Mouse (Mus musculus) G1E (cell line): ENCODE measurements around the gene Ppif. TPM values are rescaled to one million over a fixed set of nuclear protein-coding genes. Genes with fewer than 3 reads are reported as not detected.

ENCODE experiments used
- ATAC-seq: 2 replicates; pipeline ENCODE4 v1.8.0; 2016; ENCODE audit warnings: mild to moderate bottlenecking; ENCODE audit not compliant: insufficient number of reproducible peaks, poor library complexity, low FRiP score, severe bottlenecking; ENCODE audit errors: extremely low read depth
- DNase-seq: peaks from one replicate; pipeline ENCODE4 v3.0.0; 2012; ENCODE audit warnings: low spot score
- H3K27me3 ChIP-seq: 2 replicates; pipeline ENCODE4 v1.6.1; 2012; ENCODE audit warnings: mild to moderate bottlenecking, low read length, inconsistent platforms; ENCODE audit not compliant: insufficient read depth
- H3K36me3 ChIP-seq: replicated peaks from 2 replicates; pipeline ENCODE3; 2012; ENCODE audit warnings: mild to moderate bottlenecking, inconsistent platforms
- H3K4me1 ChIP-seq: 2 replicates; pipeline ENCODE4 v1.6.1; 2012; ENCODE audit warnings: low read depth, low read length, inconsistent platforms, mixed read lengths; ENCODE audit not compliant: insufficient read depth
- H3K4me3 ChIP-seq: 2 replicates; pipeline ENCODE4 v1.5.1; 2012; ENCODE audit warnings: low read depth, mild to moderate bottlenecking, inconsistent platforms, low read length, moderate library complexity, mixed read lengths
- H3K9me3 ChIP-seq: replicated peaks from 2 replicates; pipeline ENCODE4 v1.6.1; 2012; ENCODE audit warnings: inconsistent platforms
- CTCF ChIP-seq: IDR thresholded peaks from 2 replicates; pipeline ENCODE4 v1.5.1; 2012; ENCODE audit warnings: low read depth, low read length, inconsistent platforms, mixed read lengths
- GATA1 ChIP-seq: IDR thresholded peaks from 2 replicates; pipeline ENCODE4 v1.6.1; 2012; ENCODE audit warnings: borderline replicate concordance, low read length, inconsistent platforms, mixed read lengths
- GATA2 ChIP-seq: IDR thresholded peaks from 2 replicates; pipeline ENCODE4 v1.6.1; 2012; ENCODE audit warnings: low read depth, low read length, inconsistent platforms, borderline replicate concordance
- POLR2AphosphoS5 ChIP-seq: IDR thresholded peaks from 2 replicates; pipeline ENCODE4 v1.6.1; 2012; ENCODE audit warnings: low read depth, low read length, inconsistent platforms; ENCODE audit not compliant: insufficient replicate concordance
- TAL1 ChIP-seq: conservative IDR thresholded peaks from 2 replicates; pipeline ENCODE4 v1.6.1; 2012; ENCODE audit warnings: low read depth, low read length, inconsistent platforms, mixed read lengths
- polyA plus RNA-seq: library from polyadenylated mRNA; stranded (reverse); fragments of >175 nt; gene quantifications from 2 replicates; pipeline ENCODE4 v1.2.3, GENCODE M21; 2012
- total RNA-seq, 2 experiments: library from RNA; stranded (forward) in 1 of 2; stranded (reverse) in 1 of 2; fragments of 200-1000 nt in 1 of 2; fragments of >200 nt in 1 of 2; fragmentation: Nextera tagmentation in 1 of 2; gene quantifications; 2 replicates each; pipeline ENCODE4 v1.2.3; 2014 to 2017

Gene Ppif
- total and polyA plus RNA-seq, 3 experiments = 13.9 to 55.6 (median 41.0) TPM

DNA sequence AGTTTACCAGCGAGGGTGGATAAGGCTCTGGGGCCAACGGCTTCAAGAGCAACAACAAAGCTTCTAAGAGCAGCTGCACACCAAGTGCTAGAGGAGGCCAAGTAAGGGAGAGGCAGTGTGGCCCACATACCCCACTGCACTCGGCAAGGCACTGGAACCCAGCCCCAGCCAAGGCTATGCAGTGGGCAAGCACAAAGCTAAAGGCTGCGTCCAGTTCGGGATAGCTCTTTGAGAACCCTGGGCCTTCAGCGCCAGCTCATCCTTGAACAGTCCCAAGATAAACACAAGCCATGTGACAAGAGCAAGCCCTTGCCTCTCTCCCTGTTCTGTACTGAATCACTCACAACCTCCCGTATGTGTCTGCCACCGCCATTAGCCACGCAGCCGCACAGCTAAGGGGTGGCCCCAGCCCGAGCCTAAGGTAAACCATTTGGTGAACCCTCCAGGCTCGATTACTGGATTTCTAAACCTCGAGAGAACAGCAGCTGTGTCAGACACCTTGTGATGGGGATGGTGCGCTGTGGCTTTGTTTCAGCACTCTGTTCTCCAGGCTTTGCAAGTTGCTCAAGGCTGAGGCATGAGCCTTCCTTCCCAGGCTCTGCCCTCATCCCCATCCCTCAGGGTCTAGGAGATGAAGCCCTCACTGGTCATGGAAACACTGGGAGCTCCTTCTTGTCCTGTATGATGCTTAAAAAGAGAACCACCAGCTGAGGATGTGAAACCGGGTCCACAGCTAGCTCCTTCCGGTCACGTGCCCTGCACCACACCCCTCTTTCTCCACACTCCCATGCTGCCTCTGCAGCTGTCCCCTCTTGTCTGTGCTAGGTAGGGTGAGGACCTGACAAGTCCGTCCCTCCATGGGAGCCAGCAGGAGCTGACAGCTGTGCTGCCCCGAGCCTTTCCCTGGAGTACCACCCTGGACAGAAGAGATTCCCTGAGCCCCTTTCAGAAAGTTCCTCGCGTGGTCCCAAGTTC lies 53.3 kb downstream of the Ppif start:
- H3K36me3 ChIP-seq = no peaks in the 10 kb centered on the region
- no peak overlapping the region for H3K4me3 ChIP-seq
- H3K27me3 ChIP-seq = peaks cover 2% of the 10 kb centered on the region; the same call in 1 of the 2 replicates
- ATAC-seq (no peak), DNase-seq (no peak)
- no peaks in the 10 kb centered on the region for H3K4me1 ChIP-seq
- no peaks in the 10 kb centered on the region for H3K9me3 ChIP-seq
- TF ChIP-seq TAL1 (no peak), CTCF (no peak), GATA2 (no peak), GATA1 (no peak), POLR2AphosphoS5 (no peak)

DNA sequence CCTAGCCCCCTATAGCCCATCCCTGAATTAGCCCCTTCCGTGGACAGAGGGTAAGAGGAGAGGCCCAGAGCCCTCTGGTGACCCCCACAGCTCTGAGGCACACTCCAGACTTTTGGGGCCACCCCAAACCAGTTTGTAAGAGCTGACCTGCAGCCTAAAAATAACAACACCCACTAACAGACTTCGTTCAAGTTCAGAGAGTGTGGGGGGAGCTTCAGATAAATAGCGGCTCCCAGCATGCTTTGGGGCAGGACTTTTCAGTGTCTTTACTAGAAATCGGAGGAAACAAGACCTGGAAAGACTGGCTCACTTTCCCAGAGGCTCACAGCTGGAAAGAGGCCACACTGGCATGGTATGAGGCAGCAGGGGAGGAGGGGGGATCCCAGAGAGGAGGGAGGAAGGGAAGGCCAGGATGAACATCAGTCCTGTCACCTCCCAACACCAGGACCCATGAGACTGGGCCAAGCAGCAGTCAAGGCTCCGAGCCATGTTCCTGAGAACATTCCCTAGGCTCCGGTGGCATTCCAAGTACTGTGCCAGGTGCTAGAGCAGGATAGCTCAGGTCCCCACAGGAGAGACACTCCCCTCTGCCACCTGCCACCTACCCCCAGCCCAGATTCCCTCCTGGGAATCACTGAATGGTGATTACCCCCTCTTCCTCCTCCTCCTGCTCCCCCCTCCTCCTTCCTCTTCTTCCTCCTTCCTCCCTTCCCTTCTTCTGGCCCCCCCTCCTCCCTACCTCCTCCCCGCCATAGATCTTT lies 54.2 kb downstream of the Ppif start:
- Histone ChIP-seq H3K4me1 (no peaks in the 10 kb centered on the region), H3K9me3 (no peaks in the 10 kb centered on the region), H3K36me3 (no peaks in the 10 kb centered on the region), H3K4me3 (no peak overlapping the region), H3K27me3 (peaks cover 4% of the 10 kb centered on the region; the same call in 1 of the 2 replicates)
- no peak for ATAC-seq
- TF ChIP-seq GATA1 (no peak), GATA2 (no peak), CTCF (no peak), POLR2AphosphoS5 (no peak), TAL1 (no peak)
- DNase-seq = no peak

DNA sequence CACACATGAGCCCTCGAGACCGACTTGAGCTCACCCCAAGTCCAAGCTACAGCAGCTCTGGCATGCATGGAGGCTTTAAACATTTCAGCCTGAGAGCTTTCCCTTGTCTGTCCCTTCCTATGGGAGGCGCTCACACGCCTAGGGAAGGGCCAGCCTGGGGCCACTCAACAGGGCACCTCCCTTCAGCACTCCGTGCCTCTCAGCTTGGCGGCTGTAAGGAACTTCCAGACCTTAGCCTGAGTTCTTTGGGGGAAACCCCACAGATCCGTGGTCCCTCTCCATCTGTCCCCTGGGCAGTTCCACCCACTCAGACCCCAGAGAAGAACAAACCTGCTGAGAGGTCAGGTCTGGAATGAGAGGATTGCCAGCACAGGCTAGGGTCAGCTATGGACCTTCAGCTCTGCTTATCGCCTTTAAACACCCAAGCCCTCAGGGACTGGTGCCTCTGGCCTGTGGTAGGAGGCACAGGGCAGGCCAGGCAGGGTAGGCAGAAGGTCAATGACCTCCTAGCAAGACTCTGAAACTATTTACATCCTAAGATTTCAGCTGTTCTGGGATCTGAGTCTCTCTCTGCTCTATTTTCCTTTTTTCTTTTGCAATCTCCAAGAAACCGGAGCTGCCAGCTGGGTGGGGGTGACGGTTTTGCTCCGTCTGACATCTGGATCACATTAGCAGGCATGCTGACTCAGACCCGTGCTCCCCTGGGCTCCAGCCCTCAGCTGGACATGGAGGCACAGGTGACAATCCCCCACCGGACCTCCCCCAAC lies 55.4 kb downstream of the Ppif start:
- no peaks in the 10 kb centered on the region for H3K36me3 ChIP-seq
- H3K9me3 ChIP-seq = no peaks in the 10 kb centered on the region
- TF ChIP-seq GATA2 (no peak), TAL1 (no peak), GATA1 (no peak), CTCF (no peak), POLR2AphosphoS5 (no peak)
- peaks cover 4% of the 10 kb centered on the region; the same call in 1 of the 2 replicates for H3K27me3 ChIP-seq
- H3K4me1 ChIP-seq = no peaks in the 10 kb centered on the region
- no peak for DNase-seq
- H3K4me3 ChIP-seq = no peak overlapping the region
- no peak for ATAC-seq

Other genes with a start within 250 kb of the Ppif start
- gene Zmiz1, start 235.0 kb upstream of the Ppif start, total RNA-seq (2014; fragmentation: Nextera tagmentation) = not detected in 2 replicates
- 0.12 and 0.16 TPM in 2 replicates for gene Zmiz1, start 235.0 kb upstream of the Ppif start, total RNA-seq (2017)
- 0.06 and 0.09 TPM in 2 replicates for gene Zmiz1, start 235.0 kb upstream of the Ppif start, polyA plus RNA-seq
- gene Zcchc24, start 74.9 kb downstream of the Ppif start, total RNA-seq (2014; fragmentation: Nextera tagmentation) = not detected in 2 replicates
- gene Zcchc24, start 74.9 kb downstream of the Ppif start, total RNA-seq (2017) = under 0.01 and 0.05 TPM in 2 replicates
- gene Zcchc24, start 74.9 kb downstream of the Ppif start, polyA plus RNA-seq = not detected in 2 replicates
- 22.8 and 24.7 TPM in 2 replicates for gene Anxa11, start 148.0 kb downstream of the Ppif start, total RNA-seq (2014; fragmentation: Nextera tagmentation)
- gene Anxa11, start 148.0 kb downstream of the Ppif start, total RNA-seq (2017) = 3.3 and 4.5 TPM in 2 replicates
- gene Anxa11, start 148.0 kb downstream of the Ppif start, polyA plus RNA-seq = 51.5 and 57.7 TPM in 2 replicates
- not detected in 2 replicates for gene Plac9a, start 208.9 kb downstream of the Ppif start, total RNA-seq (2014; fragmentation: Nextera tagmentation)
- gene Plac9a, start 208.9 kb downstream of the Ppif start, total RNA-seq (2017) = not detected in 2 replicates
- gene Plac9a, start 208.9 kb downstream of the Ppif start, polyA plus RNA-seq = not detected in 2 replicates
- 2.9 and 6.5 TPM in 2 replicates for gene Tmem254a, start 233.5 kb downstream of the Ppif start, total RNA-seq (2014; fragmentation: Nextera tagmentation)
- 1.5 and 1.6 TPM in 2 replicates for gene Tmem254a, start 233.5 kb downstream of the Ppif start, total RNA-seq (2017)
- gene Tmem254a, start 233.5 kb downstream of the Ppif start, polyA plus RNA-seq = 0.44 TPM in 2 replicates
- gene Cphx1, start 244.2 kb downstream of the Ppif start, total RNA-seq (2014; fragmentation: Nextera tagmentation) = not detected in 2 replicates
- 0.44 TPM in 1 of 2 replicates, not detected in the other for gene Cphx1, start 244.2 kb downstream of the Ppif start, total RNA-seq (2017)
- gene Cphx1, start 244.2 kb downstream of the Ppif start, polyA plus RNA-seq = not detected in 2 replicates